Mouse (Mus musculus) midbrain, embryonic 10.5 days (tissue): ENCODE measurements around the gene Rpl36. TPM values are rescaled to one million over a fixed set of nuclear protein-coding genes. Genes with fewer than 3 reads are reported as not detected.

ENCODE experiments used
- DNase-seq: peaks from one replicate; pipeline ENCODE4 v3.0.0-alpha.2; 2017; ENCODE audit warnings: low spot score
- H3K27ac ChIP-seq: fragments of 300-500 bp; sonication (generic); replicated peaks from 2 replicates; pipeline ENCODE4 v1.5.1; 2016; ENCODE audit warnings: mild to moderate bottlenecking
- H3K27me3 ChIP-seq: fragments of 300-500 bp; sonication (generic); 2 replicates; pipeline ENCODE4 v1.6.1; 2016; ENCODE audit warnings: low read depth, mild to moderate bottlenecking; ENCODE audit not compliant: poor library complexity, severe bottlenecking
- H3K36me3 ChIP-seq: fragments of 300-500 bp; sonication (generic); 2 replicates; pipeline ENCODE4 v1.6.1; 2016; ENCODE audit warnings: mild to moderate bottlenecking, moderate library complexity
- H3K4me1 ChIP-seq: fragments of 300-500 bp; sonication (generic); 2 replicates; pipeline ENCODE4 v1.6.1; 2016
- H3K4me3 ChIP-seq: fragments of 300-500 bp; sonication (generic); 2 replicates; pipeline ENCODE4 v1.5.1; 2016; ENCODE audit warnings: mild to moderate bottlenecking, moderate library complexity
- H3K9me3 ChIP-seq: fragments of 300-500 bp; sonication (generic); replicated peaks from 2 replicates; pipeline ENCODE4 v1.6.1; 2016; ENCODE audit warnings: mild to moderate bottlenecking
- WGBS: fragments of 180-500 bp; shearing (Covaris S2); methylation state at CpG from one replicate; pipeline ENCODE4 v1.1.7; 2016; 5-methylcytosine and 5-hydroxymethylcytosine counted together
- polyA plus RNA-seq: library from polyadenylated mRNA; unstranded; fragments of >200 nt; fragmentation: Nextera tagmentation; extraction: Ambion mirVana; gene quantifications from 2 replicates; pipeline ENCODE4 v1.2.1, GENCODE M21; 2016

Gene Rpl36
- polyA plus RNA-seq, 1 experiment from 2014 or later = 1,494 TPM

DNA sequence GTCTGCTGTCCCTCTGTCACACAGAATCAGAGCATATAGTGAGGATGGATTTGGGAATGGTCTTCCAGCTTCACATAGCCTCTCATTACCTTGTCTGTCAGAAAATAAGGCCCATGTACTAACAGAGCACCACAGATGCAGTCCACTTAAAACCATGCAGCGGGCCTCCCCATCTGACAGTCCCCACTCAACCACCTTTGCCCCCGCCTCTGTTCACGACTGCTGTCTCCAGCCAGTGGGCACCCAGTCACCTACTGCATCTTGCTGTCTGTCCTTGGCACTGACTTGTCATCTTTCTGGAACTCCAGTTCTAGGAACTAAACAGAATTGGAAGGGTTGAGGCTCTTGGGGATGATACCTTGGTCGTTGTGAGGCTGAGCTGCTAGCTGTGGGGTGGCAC is 24.3 kb upstream of the Rpl36 start:
- 95% methylated on average over 4 of the region's 4 CpGs for WGBS

DNA sequence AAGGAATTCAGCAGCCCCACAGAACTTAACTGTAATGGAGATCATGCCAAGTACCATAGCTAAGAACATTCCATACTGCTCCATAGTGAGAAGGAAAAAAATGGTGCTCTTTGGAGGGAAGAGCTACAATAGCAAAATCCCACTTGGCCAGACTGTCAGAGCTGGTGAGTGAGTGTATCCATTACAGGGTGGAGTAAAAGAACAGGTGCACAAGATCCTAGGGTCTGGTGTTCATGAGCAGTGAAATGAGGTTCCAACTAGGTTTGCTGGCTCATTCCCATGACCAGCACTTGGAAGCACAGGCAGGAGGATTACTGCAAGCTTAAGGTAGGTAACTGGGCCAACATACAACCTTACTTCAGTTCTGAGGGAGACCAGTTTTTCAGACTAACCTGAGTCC is 20.7 kb upstream of the Rpl36 start:
- Histone ChIP-seq H3K4me3 (no peak overlapping the region), H3K4me1 (peaks cover 11% of the 10 kb centered on the region), H3K36me3 (peaks cover 100% of the 10 kb centered on the region), H3K9me3 (no peaks in the 10 kb centered on the region), H3K27ac (no peak overlapping the region), H3K27me3 (no peaks in the 10 kb centered on the region)
- DNase-seq = no peak

More for the DNA sequence above, 24.3 kb upstream of the Rpl36 start:
- Histone ChIP-seq H3K4me3 (peak overlapping the region; percentile 7; the same call in 1 of the 2 replicates), H3K9me3 (no peaks in the 10 kb centered on the region), H3K27ac (no peak overlapping the region), H3K4me1 (peaks cover 30% of the 10 kb centered on the region), H3K36me3 (peaks cover 78% of the 10 kb centered on the region), H3K27me3 (no peaks in the 10 kb centered on the region)
- DNase-seq = no peak

DNA sequence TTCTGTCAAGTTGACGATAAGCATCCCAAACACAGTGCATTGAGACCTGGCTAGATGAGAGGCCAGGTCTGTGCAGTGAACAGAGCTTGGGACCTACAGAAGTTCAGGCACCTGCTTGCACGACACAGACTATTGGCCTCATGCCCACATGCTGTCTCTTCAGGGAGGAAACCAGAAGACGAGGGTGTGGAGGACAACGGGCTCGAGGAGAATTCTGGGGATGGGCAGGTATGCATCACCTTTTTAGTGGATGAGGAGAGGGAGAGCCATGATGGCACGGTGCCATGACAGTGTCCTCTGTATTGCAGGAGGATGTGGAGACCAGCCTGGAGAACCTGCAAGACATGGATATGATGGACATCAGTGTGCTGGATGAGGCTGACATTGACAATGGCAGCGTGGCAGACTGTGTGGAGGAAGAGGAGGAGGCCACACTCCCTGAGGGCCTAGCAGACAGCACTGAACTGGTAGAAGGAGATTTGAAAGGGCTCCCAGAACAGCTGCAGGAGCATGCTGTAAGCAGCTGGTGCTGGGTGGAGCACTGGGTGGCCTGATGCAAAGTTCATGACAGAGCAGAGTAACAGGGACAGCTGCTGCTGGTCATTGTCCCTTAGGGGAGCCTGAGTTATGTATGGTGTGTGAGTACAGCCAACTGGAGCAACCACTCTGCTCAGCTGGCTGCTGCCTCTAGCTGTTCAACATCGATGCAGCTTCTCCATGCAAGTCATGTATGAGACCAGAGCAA is 19.5 kb upstream of the Rpl36 start:
- H3K27ac ChIP-seq = no peak overlapping the region
- WGBS = 94% methylated on average over 8 of the region's 8 CpGs
- H3K36me3 ChIP-seq = peaks cover 97% of the 10 kb centered on the region
- no peak for DNase-seq
- H3K27me3 ChIP-seq = no peaks in the 10 kb centered on the region
- H3K4me3 ChIP-seq = no peak overlapping the region
- H3K9me3 ChIP-seq = no peaks in the 10 kb centered on the region
- peaks cover under 1% of the 10 kb centered on the region; the same call in 1 of the 2 replicates for H3K4me1 ChIP-seq

DNA sequence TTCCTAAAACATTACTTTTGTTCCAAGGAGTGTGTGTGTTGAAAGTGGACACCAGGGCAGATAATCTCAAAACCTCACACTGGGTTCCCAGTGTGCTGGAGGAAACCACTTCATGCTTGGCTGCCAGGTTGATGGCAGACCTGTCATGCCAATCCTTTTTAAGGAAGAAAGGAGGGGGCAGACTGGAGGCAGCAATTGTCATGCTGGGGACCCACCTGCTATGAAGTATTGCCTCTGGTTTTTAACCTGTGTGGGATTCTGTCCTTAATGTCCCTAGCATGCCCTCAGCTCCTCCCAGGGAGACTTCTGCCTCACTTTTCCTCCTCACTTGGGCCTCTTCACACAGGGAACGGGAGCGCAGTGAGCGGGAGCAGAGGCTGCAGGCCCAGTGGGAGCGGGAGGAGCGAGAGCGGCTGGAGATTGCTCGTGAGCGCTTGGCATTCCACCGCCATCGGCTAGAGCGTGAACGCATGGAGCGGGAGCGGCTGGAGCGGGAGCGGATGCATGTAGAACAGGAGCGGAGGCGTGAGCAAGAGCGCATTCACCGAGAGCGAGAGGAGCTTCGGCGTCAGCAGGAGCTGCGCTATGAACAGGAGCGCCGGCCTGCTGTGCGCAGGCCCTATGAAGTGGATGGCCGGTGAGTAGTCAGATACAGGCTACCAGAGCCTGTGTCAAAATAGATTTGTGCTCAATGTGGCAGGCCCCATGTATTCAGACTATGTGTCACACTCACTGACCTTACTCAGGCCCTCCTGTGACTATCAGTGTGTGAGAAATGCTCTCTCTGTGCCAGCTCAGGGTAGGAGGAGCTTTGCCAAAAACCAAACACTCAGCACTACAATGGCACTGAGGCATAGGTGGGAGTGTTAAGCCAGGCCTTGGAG is 9.8 kb upstream of the Rpl36 start:
- no peak for DNase-seq
- Histone ChIP-seq H3K27ac (no peak overlapping the region), H3K4me1 (peaks cover 8% of the 10 kb centered on the region), H3K9me3 (no peaks in the 10 kb centered on the region), H3K4me3 (no peak overlapping the region), H3K36me3 (peaks cover 94% of the 10 kb centered on the region), H3K27me3 (no peaks in the 10 kb centered on the region)
- WGBS = 96% methylated on average over 28 of the region's 28 CpGs

DNA sequence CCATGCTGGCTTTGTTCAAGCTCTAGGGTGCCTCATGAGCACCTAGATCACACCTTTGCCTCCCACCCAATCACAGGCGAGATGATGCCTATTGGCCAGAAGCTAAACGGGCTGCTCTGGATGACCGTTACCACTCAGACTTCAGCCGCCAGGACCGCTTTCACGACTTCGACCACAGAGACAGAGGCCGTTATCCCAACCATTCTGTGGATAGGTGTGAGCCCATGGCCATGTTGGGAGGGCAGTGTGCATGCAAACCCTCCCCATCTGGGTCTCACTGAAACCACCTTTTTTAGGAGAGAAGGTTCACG is 9.2 kb upstream of the Rpl36 start:
- DNase-seq = no peak
- WGBS = 90% methylated on average over 9 of the region's 9 CpGs
- Histone ChIP-seq H3K4me1 (peaks cover 14% of the 10 kb centered on the region), H3K27me3 (no peaks in the 10 kb centered on the region), H3K9me3 (no peaks in the 10 kb centered on the region), H3K27ac (no peak overlapping the region), H3K4me3 (no peak overlapping the region), H3K36me3 (peaks cover 91% of the 10 kb centered on the region)

DNA sequence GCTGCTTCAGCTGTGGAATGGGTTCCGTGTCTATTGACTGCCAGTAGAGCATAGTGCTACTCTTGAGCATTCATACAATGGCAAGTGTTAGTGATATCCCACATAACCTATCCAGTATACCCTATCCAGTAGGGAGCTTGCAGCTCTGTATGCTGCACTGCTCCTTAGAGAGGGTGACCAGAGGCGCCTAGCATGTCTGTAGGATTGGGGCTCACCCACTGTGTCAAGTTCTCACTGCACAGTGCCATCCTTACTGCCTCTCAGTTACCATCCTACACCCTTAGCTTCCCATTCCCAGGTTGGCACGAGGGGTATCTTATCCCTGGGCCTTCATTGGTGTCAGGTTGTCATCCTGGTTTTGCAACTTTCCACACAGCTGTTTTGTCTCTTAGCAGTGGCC is 8.8 kb upstream of the Rpl36 start:
- H3K36me3 ChIP-seq = peaks cover 88% of the 10 kb centered on the region

DNA sequence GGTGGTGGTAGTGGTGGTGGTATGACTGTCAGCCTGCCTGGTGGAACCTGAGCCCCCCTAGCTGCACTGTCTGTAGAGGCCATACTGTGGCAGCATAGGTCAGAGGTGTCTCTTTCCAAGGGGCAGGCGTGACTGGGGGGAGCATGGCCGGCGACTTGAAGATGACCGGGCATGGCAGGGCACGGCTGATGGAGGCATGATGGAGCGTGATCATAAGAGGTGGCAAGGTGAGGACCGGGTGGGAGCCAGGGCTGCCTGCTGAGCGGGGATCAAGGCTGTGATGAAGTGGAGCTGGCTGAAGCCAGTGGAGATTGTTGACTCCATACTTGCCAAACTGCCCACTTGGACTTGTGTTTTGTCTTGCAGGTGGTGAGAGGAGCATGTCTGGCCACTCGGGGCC is 7.8 kb upstream of the Rpl36 start:
- Histone ChIP-seq H3K27me3 (no peaks in the 10 kb centered on the region), H3K36me3 (peaks cover 78% of the 10 kb centered on the region), H3K27ac (no peak overlapping the region), H3K4me1 (peaks cover 25% of the 10 kb centered on the region), H3K4me3 (no peak overlapping the region), H3K9me3 (no peaks in the 10 kb centered on the region)
- 93% methylated on average over 9 of the region's 9 CpGs for WGBS
- no peak for DNase-seq

More for the DNA sequence above, 8.8 kb upstream of the Rpl36 start:
- Histone ChIP-seq H3K4me3 (no peak overlapping the region), H3K27me3 (no peaks in the 10 kb centered on the region), H3K27ac (no peak overlapping the region), H3K4me1 (peaks cover 18% of the 10 kb centered on the region), H3K9me3 (no peaks in the 10 kb centered on the region)
- 96% methylated on average over 3 of the region's 3 CpGs for WGBS
- DNase-seq = no peak

DNA sequence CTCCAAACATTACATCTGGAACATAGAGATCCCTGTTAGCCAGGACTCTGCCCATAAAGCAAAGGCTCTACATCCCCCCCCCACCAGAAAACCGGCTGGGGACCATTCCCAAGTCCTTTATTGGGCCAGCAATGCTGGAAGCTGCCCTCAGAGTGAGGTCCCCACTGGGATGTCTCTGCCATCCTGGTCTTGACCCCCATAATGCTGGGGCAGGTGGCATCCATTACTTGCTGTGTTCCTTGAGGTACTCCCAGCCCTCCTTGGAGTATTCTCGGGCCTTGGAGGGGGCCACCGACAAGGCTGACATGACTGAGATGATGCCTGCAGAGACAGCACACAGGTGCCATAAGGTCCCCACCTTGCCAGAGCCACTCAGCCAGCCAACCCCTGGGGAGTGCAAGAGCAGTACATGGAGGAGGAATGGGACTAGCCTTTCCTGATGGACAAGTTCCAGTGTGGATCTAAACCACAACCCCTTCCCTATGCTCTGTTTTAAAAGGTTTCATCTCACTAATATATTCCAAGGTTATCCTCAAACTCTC is 5.6 kb upstream of the Rpl36 start:
- no peaks in the 10 kb centered on the region for H3K9me3 ChIP-seq
- peaks cover 56% of the 10 kb centered on the region for H3K36me3 ChIP-seq
- 83% methylated on average over 3 of the region's 3 CpGs for WGBS
- no peaks in the 10 kb centered on the region for H3K27me3 ChIP-seq
- DNase-seq = no peak
- H3K4me1 ChIP-seq = peaks cover 44% of the 10 kb centered on the region
- H3K4me3 ChIP-seq = peak overlapping the region; percentile 7; the same call in 1 of the 2 replicates
- no peak overlapping the region for H3K27ac ChIP-seq

DNA sequence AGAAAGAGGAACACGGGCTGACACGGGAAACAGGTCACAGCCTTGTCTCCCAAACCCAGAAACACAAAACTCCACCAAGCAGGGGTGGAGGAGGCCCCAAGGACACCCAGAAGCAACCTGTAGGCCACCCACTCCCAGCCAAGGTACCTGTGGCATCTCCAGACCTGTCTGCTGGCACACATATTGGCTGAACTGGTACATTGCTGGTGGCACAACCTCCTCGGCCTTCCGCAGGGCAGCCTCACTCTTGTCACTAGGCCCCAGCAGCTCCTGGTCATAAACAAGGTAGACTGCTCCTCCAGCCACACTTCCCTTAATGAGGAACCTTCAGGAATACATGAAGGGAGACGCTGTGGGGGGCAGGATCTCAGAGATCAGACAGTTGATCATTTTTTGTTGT is 4.5 kb upstream of the Rpl36 start:
- H3K4me3 ChIP-seq = peak overlapping the region; percentile 72
- no peaks in the 10 kb centered on the region for H3K27me3 ChIP-seq
- no peak for DNase-seq
- H3K36me3 ChIP-seq = peaks cover 45% of the 10 kb centered on the region
- H3K27ac ChIP-seq = peak overlapping the region; percentile 89
- no peaks in the 10 kb centered on the region for H3K9me3 ChIP-seq
- 61% methylated on average over 5 of the region's 5 CpGs for WGBS
- H3K4me1 ChIP-seq = peaks cover 44% of the 10 kb centered on the region

DNA sequence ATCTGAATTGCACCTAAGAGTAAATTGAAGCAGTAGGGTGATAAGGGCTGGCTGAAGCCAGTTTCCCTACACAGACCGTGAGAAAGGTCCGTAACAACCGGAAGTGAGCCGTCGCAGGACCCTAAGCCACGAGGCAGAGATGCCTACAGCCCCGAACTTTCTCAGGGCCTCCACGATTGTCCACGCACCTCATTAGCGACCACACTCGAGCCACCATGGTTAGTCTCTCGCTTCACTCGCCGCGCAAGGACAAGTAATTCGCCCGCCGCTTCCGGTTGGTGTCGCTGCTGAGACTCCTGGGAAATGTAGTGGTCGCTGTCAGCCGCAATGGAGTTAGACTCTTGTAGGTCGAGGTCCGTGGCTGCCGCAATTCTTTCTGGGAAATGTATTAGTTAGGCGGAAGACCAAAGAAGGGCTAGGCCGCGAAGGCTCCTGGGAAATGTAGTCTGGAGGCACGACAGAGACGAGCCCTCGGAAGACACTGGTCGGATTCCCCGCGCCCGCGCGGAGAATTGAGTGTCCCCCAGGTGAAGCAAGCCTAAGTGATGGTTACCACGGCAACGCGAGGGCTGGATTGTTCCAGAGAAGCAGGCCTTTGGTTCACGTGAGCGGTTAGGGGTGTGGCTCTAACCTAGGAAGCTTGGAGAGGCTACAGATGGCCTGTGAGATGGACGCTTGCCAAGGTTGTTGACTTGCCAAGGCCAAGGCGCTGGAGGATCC is 3.6 kb upstream of the Rpl36 start, which contains the start of gene 2410015M20Rik:
TSS of gene 2410015M20Rik (minus strand) at position 320 of the 720 bp plus-strand sequence.
- no peaks in the 10 kb centered on the region for H3K27me3 ChIP-seq
- peak within 1 kb of the TSS; percentile 72 for H3K4me3 ChIP-seq
- DNase-seq = peak; percentile 93
- under 1% methylated on average over 44 of the region's 44 CpGs for WGBS
- peak within 1 kb of the TSS; percentile 89 for H3K27ac ChIP-seq
- peaks cover 51% of the 10 kb centered on the region for H3K4me1 ChIP-seq
- peaks cover 43% of the 10 kb centered on the region for H3K36me3 ChIP-seq
- no peaks in the 10 kb centered on the region for H3K9me3 ChIP-seq

DNA sequence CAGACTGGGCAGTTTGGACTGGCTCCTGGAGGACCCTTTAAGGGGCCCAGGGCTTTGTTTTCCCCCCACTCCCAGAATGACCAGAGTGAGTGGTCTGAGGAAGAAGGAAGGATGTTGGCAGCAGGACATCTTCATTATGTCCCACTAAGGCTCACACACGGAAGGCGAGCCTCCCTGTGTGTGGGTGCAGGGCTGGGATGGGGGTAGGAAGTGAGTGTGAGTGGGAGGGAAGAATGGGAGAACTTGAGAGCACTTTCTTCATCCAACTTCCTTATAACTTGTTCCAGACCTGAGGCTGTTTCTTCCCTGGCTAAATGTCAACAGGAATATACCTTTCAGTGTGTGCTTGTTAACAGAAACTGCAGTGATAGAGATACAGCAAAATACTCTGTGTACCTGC is 1.9 kb upstream of the Rpl36 start:
- WGBS = 52% methylated on average over 2 of the region's 2 CpGs
- no peak for DNase-seq
- Histone ChIP-seq H3K36me3 (peaks cover 43% of the 10 kb centered on the region), H3K9me3 (no peaks in the 10 kb centered on the region), H3K4me1 (peaks cover 66% of the 10 kb centered on the region), H3K27ac (no peak overlapping the region), H3K27me3 (no peaks in the 10 kb centered on the region), H3K4me3 (peak overlapping the region; percentile 21)

DNA sequence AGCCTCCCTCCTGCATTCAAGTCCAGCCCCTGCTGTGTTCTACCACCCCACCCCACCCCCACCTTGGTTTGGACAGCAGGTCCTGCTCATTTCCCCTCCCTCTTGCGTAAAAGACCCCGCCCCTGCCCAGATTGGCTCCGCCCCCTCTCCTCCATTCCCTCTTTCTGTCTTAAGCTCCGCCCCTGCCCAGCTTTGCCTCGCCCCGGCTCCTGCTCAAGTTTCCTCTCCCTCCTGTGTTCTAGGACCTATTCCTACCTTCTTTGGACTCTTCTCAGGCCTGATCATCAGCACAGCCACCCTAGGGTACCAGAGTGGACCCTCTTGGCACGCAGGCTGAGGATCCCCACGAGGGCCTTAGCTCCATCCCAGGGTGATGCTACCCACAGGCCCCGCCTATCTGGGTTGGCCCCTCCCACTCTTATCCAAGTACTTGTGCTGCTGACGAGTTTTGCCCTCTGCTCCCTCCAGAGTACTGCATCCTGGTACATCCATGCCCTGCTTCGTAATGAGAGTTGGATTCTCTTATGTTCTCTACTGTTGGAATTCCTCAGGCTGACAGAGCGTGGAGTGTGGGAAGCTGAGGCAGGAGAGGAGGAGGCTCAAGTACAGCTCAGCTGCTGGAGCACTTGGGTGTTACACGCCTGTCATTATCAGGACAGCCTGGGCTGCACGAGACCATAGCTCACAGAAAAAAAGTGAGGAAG is 1.2 kb upstream of the Rpl36 start:
- Histone ChIP-seq H3K27me3 (no peaks in the 10 kb centered on the region), H3K9me3 (no peaks in the 10 kb centered on the region), H3K4me3 (peak overlapping the region; percentile 38), H3K36me3 (peaks cover 43% of the 10 kb centered on the region), H3K27ac (peak overlapping the region; percentile 58), H3K4me1 (peaks cover 66% of the 10 kb centered on the region)
- peak; percentile 63 for DNase-seq
- 12% methylated on average over 14 of the region's 14 CpGs for WGBS
